Mouse (Mus musculus) bone marrow macrophage, adult 2 months (primary cell): ENCODE measurements around the gene Ndfip2.

Experiments used
- CTCF ChIP-seq: IDR thresholded peaks from 2 replicates; pipeline ENCODE4 v1.5.1; 2012; ENCODE audit warnings: low read depth, mild to moderate bottlenecking, low read length, moderate library complexity
- POLR2A ChIP-seq: IDR thresholded peaks from 2 replicates; pipeline ENCODE4 v1.6.1; 2012; ENCODE audit warnings: mild to moderate bottlenecking, low read depth, low read length, borderline replicate concordance

DNA sequence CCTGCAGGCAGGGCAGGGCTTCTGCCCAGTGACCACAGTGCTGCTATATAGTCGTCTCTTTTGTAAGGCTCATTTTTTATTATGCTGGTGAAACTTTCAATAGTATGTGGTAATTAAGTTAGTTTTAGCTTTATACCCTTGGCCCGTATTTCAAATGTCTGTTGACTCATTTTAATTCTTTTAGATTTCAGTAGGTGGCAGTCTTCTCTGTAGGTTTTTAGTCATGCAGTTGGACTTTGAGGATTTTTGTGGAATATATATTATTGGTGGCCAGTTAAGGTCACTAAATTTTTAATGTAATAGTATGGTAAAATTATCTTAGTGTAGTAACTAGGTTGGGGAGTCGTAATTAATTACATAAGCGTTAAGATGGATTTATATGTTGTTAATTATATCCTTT is 44.3 kb downstream of the Ndfip2 start:
- TF ChIP-seq CTCF (no peak), POLR2A (no peak)
